Mouse (Mus musculus) regulatory T cell (primary cell): ENCODE results near the gene Mybbp1a.

Experiments
- in situ Hi-C: fragments of 300-600 bp; cut with MboI, MseI; formaldehyde crosslinking; loops from one replicate; pipeline ENCODE4 v1.15.1; 2025; ENCODE audit warnings: high pct_unique_total_duplicates

Gene Mybbp1a

DNA sequence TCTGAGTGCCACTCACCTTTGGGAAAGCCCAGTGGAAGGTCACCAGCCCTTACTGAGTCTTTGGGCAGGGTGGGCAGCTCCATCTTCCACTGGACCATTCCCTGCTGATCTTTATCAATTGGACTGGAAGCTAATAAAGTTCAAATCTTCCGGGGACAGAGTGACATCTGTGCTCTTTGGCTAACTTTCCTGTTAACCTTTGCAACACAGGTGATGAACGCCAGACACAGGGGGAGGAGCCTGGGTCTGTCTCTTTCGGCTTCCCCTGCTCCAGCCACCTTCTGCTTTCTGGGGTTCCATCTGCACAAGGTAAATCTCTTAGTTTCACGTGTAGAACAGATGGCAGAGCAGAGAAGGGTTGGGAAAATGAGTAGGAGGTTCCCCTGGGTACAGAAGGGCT is 2.7 kb upstream of the Mybbp1a start:
- in situ Hi-C loops = loop anchor here (5.0 to 25.0 kb wide), 2 partner anchors 221 to 1426 kb away; partner anchors contain the start of genes Derl2, Dhx33, Med31 and Mis12

GRCm38 (mm10) chr11:72440597-72440964 is 574 bp upstream of the Mybbp1a start:
- in situ Hi-C loops = loop anchor here (5.0 to 25.0 kb wide), 2 partner anchors 262 to 1428 kb away; partner anchors contain the start of genes Derl2, Dhx33 and Mis12

DNA sequence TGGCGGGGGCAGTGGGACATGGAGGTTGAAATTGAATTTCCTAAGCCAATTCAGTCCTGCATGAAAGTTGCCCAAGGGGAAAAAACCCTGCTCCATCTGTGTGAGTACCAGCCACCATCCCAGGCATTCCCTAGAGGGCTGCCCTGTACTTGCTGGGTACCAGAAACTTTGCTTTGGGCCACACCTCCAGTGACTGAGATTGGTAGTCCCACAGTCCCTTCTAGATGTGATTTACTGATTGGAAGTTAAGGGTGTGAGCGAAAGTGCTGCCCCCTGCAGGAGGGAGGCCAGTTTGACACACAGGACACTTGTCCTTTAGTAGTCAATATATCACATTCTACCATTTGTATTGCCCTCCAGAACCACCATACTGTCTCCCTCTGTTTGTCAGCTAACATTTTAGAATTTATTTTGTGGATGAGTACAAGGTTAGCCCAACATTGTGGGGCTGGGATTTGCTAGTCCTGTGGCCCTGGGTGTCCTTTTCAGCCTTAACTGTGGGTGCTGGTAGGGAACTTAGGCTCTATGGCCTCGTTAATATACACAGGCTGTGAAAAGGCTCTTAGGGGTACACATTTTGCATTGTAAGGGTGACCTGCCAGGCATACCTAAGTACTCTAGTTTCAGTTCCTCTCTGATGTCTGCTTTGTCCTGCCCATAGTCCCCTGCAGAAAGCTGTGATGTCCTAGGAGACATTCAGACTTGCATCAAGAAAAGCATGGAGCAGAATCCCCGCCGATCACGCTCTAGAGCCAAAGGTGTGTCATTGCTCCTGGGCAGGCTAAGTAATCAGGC is 5.4 kb downstream of the Mybbp1a start:
- in situ Hi-C loops = loop anchor here (25.0 kb wide), 1 partner anchor 1434 kb away; the partner anchor contains the start of genes Derl2, Dhx33 and Mis12

- in situ Hi-C loops = loop anchor here (25.0 kb wide), 1 partner anchor 1435 kb away; the partner anchor contains the start of genes Derl2, Dhx33 and Mis12
Measured at GRCm38 (mm10) chr11:72447475-72447874, 6.3 kb downstream of the Mybbp1a start.

DNA sequence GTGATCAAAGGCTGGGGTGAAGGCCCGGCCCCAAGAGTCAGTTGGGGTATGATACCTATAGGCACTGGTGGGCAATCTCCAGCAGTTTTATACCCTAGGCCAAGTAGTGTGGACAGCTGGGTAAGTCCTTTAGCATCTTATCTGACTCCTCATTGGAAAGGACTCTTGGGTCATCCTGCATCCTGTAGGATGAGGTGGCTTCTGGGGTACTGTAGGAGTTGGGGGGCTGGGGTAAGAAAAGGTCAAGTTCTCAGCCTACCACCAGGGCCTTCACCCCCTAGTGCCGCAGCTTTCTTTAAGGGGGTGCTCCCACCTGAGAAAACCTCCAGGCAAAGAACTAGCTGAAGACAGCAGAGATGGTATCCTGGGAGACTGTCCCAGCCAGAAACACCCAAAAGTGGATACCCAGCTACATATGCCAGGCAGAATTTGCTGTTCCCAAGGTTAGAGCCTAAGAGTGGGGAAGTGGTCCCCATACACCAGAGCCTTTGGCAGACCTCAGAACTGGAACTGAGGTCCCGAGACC is 11.0 kb downstream of the Mybbp1a start:
- in situ Hi-C loops = no loop called here

DNA sequence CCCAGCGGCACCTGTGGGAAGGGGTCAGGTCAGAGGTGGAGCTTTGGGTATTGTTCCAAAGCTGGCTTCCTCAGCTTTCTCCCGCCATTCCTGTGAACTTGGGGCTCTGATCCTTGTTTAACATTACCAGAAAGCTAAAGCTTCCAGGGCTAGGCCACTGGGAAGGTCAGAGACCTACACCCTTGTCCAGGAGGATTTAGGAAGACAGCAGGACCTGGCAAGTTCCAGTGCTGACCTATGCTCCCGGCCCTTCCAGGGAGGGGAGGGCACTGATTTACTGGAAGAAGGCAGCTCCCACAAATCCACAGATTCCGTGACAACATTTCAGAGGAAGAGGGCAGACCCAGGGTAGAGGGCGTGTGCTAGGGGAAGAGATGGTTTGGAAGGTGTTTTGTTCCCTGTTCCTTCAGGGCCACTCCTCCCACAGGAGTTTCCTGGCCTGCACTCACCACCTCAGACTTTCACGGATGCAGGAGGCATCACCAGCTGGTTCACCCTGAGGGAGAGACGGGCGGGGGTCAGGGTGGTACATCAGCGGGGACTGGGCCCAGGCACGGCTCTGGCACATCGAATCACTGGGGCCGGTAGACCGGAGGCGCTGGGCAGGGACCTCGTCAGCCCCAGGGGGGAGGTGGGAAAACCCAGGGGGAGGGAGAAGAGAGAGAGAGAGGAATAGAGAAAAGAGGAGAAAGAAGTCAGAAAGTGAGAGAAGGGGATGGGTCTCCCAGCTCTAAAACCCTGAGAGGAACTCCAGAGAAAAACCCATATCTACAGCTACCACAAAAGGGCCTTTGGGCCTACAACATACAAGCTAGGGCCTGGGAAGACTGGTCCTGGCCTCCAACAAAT is 12.2 kb downstream of the Mybbp1a start:
- in situ Hi-C loops = no loop called here

- in situ Hi-C loops = no loop called here
Measured at GRCm38 (mm10) chr11:72455694-72456093, 14.5 kb downstream of the Mybbp1a start.

- in situ Hi-C loops = no loop called here
Measured at GRCm38 (mm10) chr11:72457995-72458496, 16.9 kb downstream of the Mybbp1a start.

DNA sequence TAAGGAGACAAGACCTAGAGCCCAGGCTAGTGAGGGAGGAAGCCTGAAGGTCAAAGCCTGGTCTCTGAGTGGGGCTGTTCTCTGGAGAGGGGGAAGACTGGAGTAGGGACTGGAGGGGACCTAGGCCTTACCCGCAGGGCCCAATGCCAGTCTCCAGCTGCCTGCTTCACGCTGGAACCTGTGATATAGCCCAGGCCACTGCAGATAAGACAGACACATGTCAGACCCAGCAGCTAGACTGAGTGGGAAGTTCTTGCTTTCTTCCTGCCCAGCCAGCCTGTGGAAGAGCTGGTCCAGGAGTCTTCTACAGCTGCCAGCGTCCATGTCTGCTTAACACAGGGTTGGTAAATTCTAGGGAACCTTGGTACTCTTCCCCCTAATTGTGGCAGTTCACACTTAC is 17.3 kb downstream of the Mybbp1a start:
- in situ Hi-C loops = no loop called here

- in situ Hi-C loops = no loop called here
Measured at GRCm38 (mm10) chr11:72461500-72461981, 20.4 kb downstream of the Mybbp1a start.

- in situ Hi-C loops = no loop called here
Measured at GRCm38 (mm10) chr11:72464821-72465220, 23.7 kb downstream of the Mybbp1a start.

DNA sequence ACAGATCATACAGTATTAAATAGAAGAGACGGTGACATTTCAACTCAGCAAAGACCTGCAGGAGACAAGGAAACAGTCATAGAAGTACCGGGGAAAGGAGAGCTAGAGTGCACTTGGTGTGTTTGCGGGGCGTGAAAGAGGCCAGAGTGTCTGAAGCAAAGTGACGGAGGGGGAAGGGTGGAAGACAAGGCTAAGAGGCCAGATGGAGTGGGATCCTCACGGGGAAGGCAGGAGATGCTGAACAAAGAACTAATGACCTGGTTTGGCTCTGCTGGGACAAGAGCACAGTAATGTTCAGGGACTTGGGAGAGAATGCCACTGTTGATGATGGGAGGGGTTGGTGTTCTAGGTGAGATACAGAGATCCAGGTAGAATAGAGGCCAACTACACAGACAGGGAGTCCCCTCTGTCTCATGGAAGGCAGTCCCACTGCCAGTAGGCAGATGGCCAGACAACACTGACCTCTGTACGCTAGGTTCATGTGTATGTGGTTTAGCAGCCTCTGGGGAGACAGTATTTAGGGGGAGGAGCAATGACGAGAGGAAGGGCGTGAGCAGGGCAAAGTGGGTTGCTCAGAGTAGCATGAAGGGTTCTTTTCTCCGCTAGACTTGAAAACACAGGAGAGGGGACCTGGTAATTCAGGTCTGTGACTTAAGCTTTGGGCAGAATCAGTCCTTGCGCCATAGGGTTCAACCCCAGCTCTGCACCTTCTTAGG is 25.0 kb downstream of the Mybbp1a start:
- in situ Hi-C loops = no loop called here

GRCm38 (mm10) chr11:72466694-72467507 is 25.7 kb downstream of the Mybbp1a start:
- in situ Hi-C loops = no loop called here

DNA sequence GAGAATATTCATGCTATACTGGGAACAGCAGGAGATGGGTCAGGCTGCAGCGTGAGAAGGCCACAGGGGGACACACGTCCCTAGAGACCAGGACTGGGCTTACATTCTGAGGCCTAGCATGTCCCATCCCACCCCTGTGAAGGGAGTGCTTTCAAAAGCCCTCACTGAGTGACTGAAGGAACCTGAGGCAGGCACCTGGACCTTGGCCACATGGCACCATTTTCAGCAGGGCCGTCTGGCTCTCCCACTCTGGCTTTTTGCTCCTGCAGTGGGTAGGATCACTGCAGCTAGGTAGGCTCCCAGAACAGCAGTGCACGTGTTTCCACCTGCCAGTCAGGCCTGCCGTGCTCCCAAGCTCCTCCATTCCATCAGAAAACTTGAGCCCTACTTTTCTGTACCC is 27.4 kb downstream of the Mybbp1a start:
- in situ Hi-C loops = no loop called here

- in situ Hi-C loops = no loop called here
Measured at GRCm38 (mm10) chr11:72469217-72469616, 28.1 kb downstream of the Mybbp1a start.

DNA sequence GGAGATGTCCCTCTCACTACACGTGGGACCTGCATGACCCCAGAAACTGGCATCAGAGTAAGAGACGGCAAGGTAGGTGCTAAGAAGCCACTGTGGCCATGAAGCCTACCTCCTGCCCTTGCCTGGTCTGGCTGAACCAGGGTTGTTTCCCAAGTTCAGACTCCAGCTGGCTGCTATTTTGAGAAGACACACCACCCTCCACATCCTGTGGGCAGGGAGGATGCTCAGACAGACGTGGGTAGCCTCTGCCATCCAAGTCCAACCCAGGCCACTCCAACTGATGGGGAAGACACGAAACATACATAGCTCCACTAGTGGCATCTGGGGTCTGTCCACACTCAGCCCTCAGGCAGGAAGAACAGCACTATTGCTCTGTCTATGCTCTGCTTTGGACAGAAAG is 28.8 kb downstream of the Mybbp1a start:
- in situ Hi-C loops = no loop called here

DNA sequence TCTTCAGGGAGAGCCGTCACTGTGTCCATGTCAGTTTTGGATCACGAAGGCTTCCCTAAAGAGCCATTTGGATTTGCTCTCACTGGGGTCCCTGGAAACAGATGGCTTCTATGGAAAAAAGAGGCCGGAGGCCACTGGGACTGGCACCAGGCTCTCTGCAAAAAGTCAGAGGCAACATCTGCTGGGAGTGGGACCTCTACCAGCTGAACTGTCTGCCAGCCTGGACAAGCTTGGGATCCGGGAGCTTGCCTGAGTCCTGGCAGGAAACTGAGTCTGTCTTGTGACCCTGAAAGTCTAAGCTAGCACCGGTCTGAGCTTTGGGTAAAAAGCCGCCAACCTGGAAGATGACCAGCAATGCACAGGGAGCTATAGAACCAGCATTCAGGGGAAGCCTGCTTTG is 30.2 kb downstream of the Mybbp1a start:
- in situ Hi-C loops = no loop called here

DNA sequence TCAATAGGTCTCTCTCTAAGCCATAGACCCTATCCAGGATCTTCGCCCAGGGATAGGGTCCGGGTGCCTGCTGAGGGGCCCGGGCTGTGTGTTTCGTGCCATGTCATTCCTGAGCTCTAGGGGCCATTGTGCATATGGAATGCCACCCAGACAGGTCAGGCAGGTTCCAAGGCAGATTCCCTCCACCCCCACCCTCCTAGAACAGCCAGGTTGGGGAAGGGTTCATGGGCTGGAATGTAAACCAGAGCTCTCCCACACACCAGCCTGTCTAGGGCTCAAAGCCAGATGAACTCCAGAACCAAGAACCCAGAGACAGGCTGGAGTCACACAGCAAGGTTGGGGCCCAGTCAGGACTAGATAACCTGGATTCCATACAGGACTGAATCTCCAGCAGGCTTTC is 32.4 kb downstream of the Mybbp1a start:
- in situ Hi-C loops = no loop called here

- in situ Hi-C loops = no loop called here
Measured at GRCm38 (mm10) chr11:72474926-72475325, 33.8 kb downstream of the Mybbp1a start.

DNA sequence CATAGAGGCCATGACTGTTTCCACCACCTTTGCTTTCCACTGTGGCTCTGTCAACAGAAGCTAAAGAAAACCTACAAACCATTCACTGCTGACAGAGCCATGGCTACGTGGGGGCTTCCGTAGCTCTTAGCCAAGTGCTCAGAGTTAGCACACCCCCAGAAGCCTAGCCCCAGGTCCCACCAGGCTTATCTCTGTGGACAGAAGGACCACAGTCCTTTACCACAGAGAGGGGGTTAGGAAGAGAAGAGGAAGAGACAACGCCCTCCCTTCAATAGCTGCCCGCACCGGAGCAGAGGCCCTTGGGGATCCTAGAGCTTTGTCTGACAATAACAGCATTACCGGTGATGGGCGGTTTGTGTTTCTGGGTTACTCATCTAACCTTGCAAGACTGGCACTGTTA is 34.3 kb downstream of the Mybbp1a start:
- in situ Hi-C loops = no loop called here
